ENCODE assay signal across 19 mouse cellular contexts in the genomic region with DNA sequence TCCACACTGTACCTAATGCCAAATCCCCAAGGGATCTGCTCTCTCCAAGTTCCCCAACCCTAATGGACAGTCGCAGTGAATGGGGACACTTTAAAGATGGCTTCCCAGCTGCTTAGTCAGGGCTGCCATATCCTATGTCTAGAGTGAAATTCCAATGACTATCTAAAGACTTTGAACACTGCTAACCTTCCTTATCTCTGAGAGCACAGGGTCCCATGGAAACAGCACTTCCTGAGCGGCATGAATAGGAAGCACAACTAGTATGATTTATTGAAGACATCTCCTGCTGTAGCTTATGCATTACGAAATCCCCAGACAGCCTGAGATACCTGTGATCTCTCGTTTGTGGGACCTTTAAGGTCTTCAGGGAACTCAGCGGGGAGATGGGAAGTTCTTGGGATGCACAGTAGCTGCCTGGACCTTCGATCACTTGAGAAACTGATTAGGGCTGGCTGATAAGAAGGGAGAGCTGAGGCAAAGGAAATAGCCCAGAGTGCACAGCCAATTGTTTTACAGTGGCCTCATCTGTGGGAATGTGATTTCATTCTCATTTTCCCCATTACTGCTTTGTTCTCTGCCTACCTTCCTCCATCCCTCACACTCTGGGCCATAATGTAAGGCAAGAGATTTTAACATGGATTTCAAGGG.
DNase-seq lines count a peak whose midpoint lies in the region; ATAC-seq lines count a peak whose summit lies in the region.
"Had no signal": no experiment of that assay in that cellular context is flagged by ENCODE, and none has a peak within 500 bp of the region (broad histone marks: within the 10 kb centered on the region; RNA-seq: fewer than 3 reads in every experiment).

No protein-coding gene starts in this region.

- H3K27me3 ChIP-seq in heart, embryonic 14.5 days (ENCODE audit: control insufficient read depth, insufficient read depth, low read length) = no peaks in the 10 kb centered on the region
- H3K27me3 ChIP-seq in lung, embryonic 15.5 days = no peaks in the 10 kb centered on the region
- H3K27me3 ChIP-seq in intestine, embryonic 16.5 days (replicated peaks; ENCODE audit: control insufficient read depth, insufficient read depth, low read length) = no peaks in the 10 kb centered on the region
- H3K27me3 ChIP-seq in forebrain, embryonic 16.5 days (replicated peaks; ENCODE audit: control insufficient read depth, insufficient read depth, low read length) = no peaks in the 10 kb centered on the region
- H3K27me3 ChIP-seq: forebrain, embryonic 15.5 days; hindbrain, embryonic 12.5 days; limb, embryonic 12.5 days; neural tube, embryonic 12.5 days had no signal

- H3K9me3 ChIP-seq in heart, embryonic 14.5 days (ENCODE audit: control insufficient read depth, low read length) = no peaks in the 10 kb centered on the region
- H3K9me3 ChIP-seq in lung, embryonic 15.5 days = no peaks in the 10 kb centered on the region
- no peaks in the 10 kb centered on the region for H3K9me3 ChIP-seq in intestine, embryonic 16.5 days (ENCODE audit: control insufficient read depth, low read length)
- no peaks in the 10 kb centered on the region for H3K9me3 ChIP-seq in forebrain, embryonic 16.5 days (ENCODE audit: control insufficient read depth, low read length)
- H3K9me3 ChIP-seq: embryonic facial prominence, embryonic 10.5 days; forebrain, embryonic 15.5 days; hindbrain, embryonic 12.5 days; limb, embryonic 12.5 days; neural tube, embryonic 12.5 days had no signal

- H3K4me1 ChIP-seq in heart, embryonic 14.5 days (ENCODE audit: control insufficient read depth in 2 of 2, insufficient read depth in 2 of 2, low read length in 2 of 2) = peaks cover 2 to 4% of the 10 kb centered on the region in 2 experiments; a peak in 1 of 4 replicates
- peaks cover 15% of the 10 kb centered on the region for H3K4me1 ChIP-seq in lung, embryonic 15.5 days
- 0 out of 2 replicates have a peak, but pooled peaks cover 2% of the 10 kb centered on the region for H3K4me1 ChIP-seq in intestine, embryonic 16.5 days (ENCODE audit: control insufficient read depth, insufficient read depth, low read length)
- no peaks in the 10 kb centered on the region for H3K4me1 ChIP-seq in forebrain, embryonic 16.5 days (replicated peaks; ENCODE audit: control insufficient read depth, insufficient read depth, low read length)
- H3K4me1 ChIP-seq: embryonic facial prominence, embryonic 10.5 days; limb, embryonic 12.5 days; neural tube, embryonic 12.5 days had no signal

- H3K27ac ChIP-seq in heart, embryonic 14.5 days (replicated peaks in 1 of 2; ENCODE audit: control insufficient read depth in 1 of 2, insufficient read depth in 1 of 2, low read depth in 2 of 2, low read length in 2 of 2) = 0 out of 4 replicates have a peak overlapping the region, but pooled peaks have one; percentile 10 to 12
- peak overlapping the region; percentile 26; the same call in 1 of the 2 replicates for H3K27ac ChIP-seq in lung, embryonic 15.5 days
- peak overlapping the region; percentile 62 for H3K27ac ChIP-seq in intestine, embryonic 16.5 days (ENCODE audit: low read length)
- no peak overlapping the region for H3K27ac ChIP-seq in forebrain, embryonic 16.5 days (ENCODE audit: low read length)
- H3K27ac ChIP-seq: embryonic facial prominence, embryonic 10.5 days; forebrain, embryonic 15.5 days; hindbrain, embryonic 12.5 days; left cerebral cortex, adult 2 months; limb, embryonic 12.5 days; liver, embryonic 14.5 days; neural tube, embryonic 12.5 days had no signal

- H3K36me3 ChIP-seq in heart, embryonic 14.5 days (ENCODE audit: control insufficient read depth, insufficient read depth, low read length) = no peaks in the 10 kb centered on the region
- no peaks in the 10 kb centered on the region for H3K36me3 ChIP-seq in lung, embryonic 15.5 days
- no peaks in the 10 kb centered on the region for H3K36me3 ChIP-seq in intestine, embryonic 16.5 days (ENCODE audit: control insufficient read depth, insufficient read depth, low read length)
- H3K36me3 ChIP-seq in forebrain, embryonic 16.5 days (ENCODE audit: control insufficient read depth, insufficient read depth) = no peaks in the 10 kb centered on the region
- H3K36me3 ChIP-seq: embryonic facial prominence, embryonic 10.5 days; forebrain, embryonic 15.5 days; hindbrain, embryonic 12.5 days; limb, embryonic 12.5 days; neural tube, embryonic 12.5 days had no signal

- ATAC-seq in heart, embryonic 14.5 days (ENCODE audit: insufficient number of reproducible peaks, insufficient read depth, low FRiP score, low read depth) = no peak; the same call in 1 of the 2 replicates
- ATAC-seq in lung, embryonic 15.5 days (ENCODE audit: borderline replicate concordance, extremely low read depth, low FRiP score, low TSS enrichment) = no peak; the same call in 1 of the 2 replicates
- peak; percentile 97 for ATAC-seq in intestine, embryonic 16.5 days
- ATAC-seq in forebrain, embryonic 16.5 days = no peak
- ATAC-seq: inflammation-experienced regulatory T-cells, adult 6 months had no signal

- no peak overlapping the region for H3K4me3 ChIP-seq in heart, embryonic 14.5 days (ENCODE audit: control insufficient read depth in 1 of 2, insufficient read depth in 1 of 2, low read depth in 1 of 2, low read length in 2 of 2)
- no peak overlapping the region for H3K4me3 ChIP-seq in lung, embryonic 15.5 days
- H3K4me3 ChIP-seq in intestine, embryonic 16.5 days (ENCODE audit: low read length) = no peak overlapping the region
- H3K4me3 ChIP-seq in forebrain, embryonic 16.5 days (replicated peaks; ENCODE audit: low read length) = no peak overlapping the region
- H3K4me3 ChIP-seq: embryonic facial prominence, embryonic 10.5 days; forebrain, embryonic 15.5 days; hindbrain, embryonic 12.5 days; left cerebral cortex, adult 2 months; limb, embryonic 12.5 days; neural tube, embryonic 12.5 days had no signal

- WGBS in heart, embryonic 14.5 days = 21% methylated on average over 6 of the region's 6 CpGs
- 29% methylated on average over 6 of the region's 6 CpGs for WGBS in lung, embryonic 15.5 days
- WGBS in intestine, embryonic 16.5 days = 59% methylated on average over 6 of the region's 6 CpGs
- WGBS in forebrain, embryonic 16.5 days = 90% methylated on average over 6 of the region's 6 CpGs

- no peak for DNase-seq in heart, postnatal 36 days
- DNase-seq in lung, postnatal 10 days = no peak
- peak; percentile 24 for DNase-seq in kidney, postnatal 14 days
- DNase-seq in thymus, postnatal 25 days = no peak
- DNase-seq: B cell, adult 2 months; cerebellum, adult 18-20 months; cerebellum, postnatal 36 days had no signal

- intact Hi-C loops in heart, postnatal 36 days (cut with DNase I) = no loop called here

- H3K9ac ChIP-seq in heart, embryonic 14.5 days (ENCODE audit: low read length) = no peak overlapping the region
- no peak overlapping the region for H3K9ac ChIP-seq in lung, embryonic 15.5 days
- no peak overlapping the region for H3K9ac ChIP-seq in intestine, embryonic 16.5 days (ENCODE audit: low read depth, low read length)
- no peak overlapping the region for H3K9ac ChIP-seq in forebrain, embryonic 16.5 days (replicated peaks; ENCODE audit: low read depth, low read length)
- H3K9ac ChIP-seq: forebrain, embryonic 15.5 days; hindbrain, embryonic 12.5 days; limb, embryonic 12.5 days; liver, embryonic 14.5 days; neural tube, embryonic 12.5 days had no signal

- no peak overlapping the region for H3K4me2 ChIP-seq in heart, embryonic 14.5 days (ENCODE audit: low read length)
- H3K4me2 ChIP-seq in lung, embryonic 15.5 days = no peak overlapping the region
- no peak overlapping the region for H3K4me2 ChIP-seq in intestine, embryonic 16.5 days (ENCODE audit: low read depth, low read length)
- H3K4me2 ChIP-seq in forebrain, embryonic 16.5 days (ENCODE audit: low read length) = no peak overlapping the region
- H3K4me2 ChIP-seq: forebrain, embryonic 15.5 days; hindbrain, embryonic 12.5 days; limb, embryonic 12.5 days; neural tube, embryonic 12.5 days had no signal
